ENCODE assay signal across 8 mouse cellular contexts in the genomic region with DNA sequence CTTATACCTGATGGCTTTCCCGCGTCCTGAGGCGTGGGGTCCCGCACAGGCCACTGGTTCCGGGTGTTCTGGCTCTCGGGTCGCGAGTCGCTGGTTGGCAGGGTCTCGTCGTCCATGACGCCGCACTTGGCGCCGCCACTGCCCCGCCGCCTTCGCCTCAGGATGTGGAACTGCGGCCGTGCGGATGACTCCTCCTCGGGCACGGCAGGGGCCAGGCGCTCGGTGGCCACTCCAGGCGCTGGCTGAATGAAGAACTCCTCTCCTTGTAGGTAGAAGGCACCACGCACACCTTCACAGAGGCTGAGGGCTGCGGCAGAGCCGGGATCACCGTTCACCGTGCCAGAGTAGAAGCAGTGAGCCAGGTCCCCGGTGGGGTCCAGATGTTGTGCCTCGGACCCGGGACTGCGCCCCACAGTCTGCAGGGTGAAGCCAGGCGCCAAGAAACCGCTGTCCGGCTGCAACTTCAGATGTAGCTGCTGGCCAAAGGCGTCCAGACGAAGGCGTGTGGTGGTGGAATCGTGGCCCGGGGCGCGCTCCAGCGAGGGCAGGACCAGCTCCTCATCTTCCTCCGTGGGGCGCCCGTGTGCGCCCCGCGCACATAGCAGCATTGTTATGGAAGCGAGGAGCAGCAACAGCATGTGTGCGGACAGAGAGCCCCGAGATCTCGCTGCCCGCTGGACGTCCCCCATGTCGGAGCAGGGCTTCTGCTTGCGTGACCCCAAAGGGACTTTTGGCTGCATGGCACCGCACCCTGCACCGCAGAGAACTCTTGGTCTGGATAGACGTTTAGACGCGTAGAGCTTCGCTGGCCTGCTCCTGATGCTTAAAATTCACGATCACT. TPM values are rescaled to one million over a fixed set of nuclear protein-coding genes. Genes with fewer than 3 reads are reported as not detected.
DNase-seq lines count a peak whose midpoint lies in the region; ATAC-seq and TF ChIP-seq lines count a peak whose summit lies in the region.

No protein-coding gene starts in this region.

- no peak overlapping the region for H3K27ac ChIP-seq in liver, embryonic 14.5 days
- H3K27ac ChIP-seq in neural tube, embryonic 13.5 days (replicated peaks) = peak overlapping the region; percentile 80

- peak; percentile 33 for ATAC-seq in common myeloid progenitor, adult 5-6 weeks (replicated peaks; ENCODE audit: low read depth, poor library complexity, severe bottlenecking)
- ATAC-seq in granulocyte monocyte progenitor cell, adult 5-6 weeks (replicated peaks; ENCODE audit: poor library complexity, severe bottlenecking) = peak; percentile 33
- ATAC-seq in liver, embryonic 14.5 days (ENCODE audit: insufficient read depth) = no peak
- ATAC-seq in neural tube, embryonic 13.5 days (ENCODE audit: low read depth) = peak; percentile 16

- peaks cover 29% of the 10 kb centered on the region for H3K27me3 ChIP-seq in liver, embryonic 14.5 days (ENCODE audit: control insufficient read depth, insufficient read depth, low read length)
- peaks cover 12% of the 10 kb centered on the region; the same call in 1 of the 2 replicates for H3K27me3 ChIP-seq in neural tube, embryonic 13.5 days

- under 1% methylated on average over 67 of the region's 67 CpGs for WGBS in liver, embryonic 14.5 days (ENCODE audit: insufficient replicate concordance)
- under 1% methylated on average over 67 of the region's 67 CpGs for WGBS in neural tube, embryonic 13.5 days

- no peak overlapping the region; the same call in 1 of the 2 replicates for H3K9ac ChIP-seq in liver, embryonic 14.5 days (replicated peaks)
- H3K9ac ChIP-seq in neural tube, embryonic 13.5 days = peak overlapping the region; percentile 81

- TF ChIP-seq CTCF in liver, embryonic 14.5 days (IDR thresholded peaks at IDR 0.05; ENCODE audit: low read depth) = no peak

- peak; percentile 36 for DNase-seq in layer of hippocampus, adult 11-12 months (ENCODE audit: low spot score)
- DNase-seq in layer of hippocampus, postnatal 14 days (ENCODE audit: low spot score in 2 of 2) = no peak
- DNase-seq in kidney, adult 11 months = peak; percentile 32
- no peak for DNase-seq in liver, embryonic 14.5 days (ENCODE audit: low read depth in 3 of 3, low spot score in 3 of 3)
- DNase-seq in T-cell, adult 2 months (ENCODE audit: low spot score) = no peak

- H3K36me3 ChIP-seq in liver, embryonic 14.5 days (replicated peaks; ENCODE audit: control insufficient read depth, insufficient read depth, low read depth) = no peaks in the 10 kb centered on the region
- H3K36me3 ChIP-seq in neural tube, embryonic 13.5 days = peaks cover 13% of the 10 kb centered on the region

- H3K4me1 ChIP-seq in liver, embryonic 14.5 days (replicated peaks; ENCODE audit: control insufficient read depth in 2 of 2, insufficient read depth in 2 of 2, low read length in 1 of 2) = no peaks in the 10 kb centered on the region
- peaks cover 38% of the 10 kb centered on the region for H3K4me1 ChIP-seq in neural tube, embryonic 13.5 days (replicated peaks)

- H3K4me3 ChIP-seq in liver, embryonic 14.5 days (ENCODE audit: insufficient read depth in 1 of 2, low read depth in 2 of 2, low read length in 2 of 2) = peak overlapping the region; percentile 48 to 63
- peak overlapping the region; percentile 62 for H3K4me3 ChIP-seq in neural tube, embryonic 13.5 days

- H3K4me2 ChIP-seq in liver, embryonic 14.5 days (ENCODE audit: low read depth) = peak overlapping the region; percentile 61
- H3K4me2 ChIP-seq in neural tube, embryonic 13.5 days = peak overlapping the region; percentile 100

- no peaks in the 10 kb centered on the region for H3K9me3 ChIP-seq in liver, embryonic 14.5 days (ENCODE audit: control insufficient read depth, low read length)
- no peaks in the 10 kb centered on the region for H3K9me3 ChIP-seq in neural tube, embryonic 13.5 days

- no peak for TF ChIP-seq EP300 in liver, embryonic 14.5 days (IDR thresholded peaks at IDR 0.05; ENCODE audit: low read depth)

RNA-seq across cellular contexts. Expression of a gene that starts 0.7 kb away (rescaled TPM):
- total RNA-seq in layer of hippocampus, postnatal 14 days (2021) = 10 to 100 TPM; 16.3 to 21.4 TPM
- total RNA-seq in common myeloid progenitor, adult 5-6 weeks (2017) = 0.41 and 0.49 TPM in 2 replicates
- not detected in 2 replicates for total RNA-seq in granulocyte monocyte progenitor cell, adult 5-6 weeks (2014; fragmentation: Nextera tagmentation)
- total RNA-seq in granulocyte monocyte progenitor cell, adult 5-6 weeks (2017) = 0.26 and 0.52 TPM in 2 replicates
- polyA plus RNA-seq in liver, embryonic 14.5 days (2012; rRNA removed) = 2.9 and 3.9 TPM in 2 replicates
- polyA plus RNA-seq in liver, embryonic 14.5 days (2014; fragmentation: Nextera tagmentation; extraction: Ambion mirVana) = 4.2 and 4.6 TPM in 2 replicates
- polyA plus RNA-seq in neural tube, embryonic 13.5 days (2015; fragmentation: Nextera tagmentation; extraction: Ambion mirVana) = 10.1 and 12.1 TPM in 2 replicates

Comparison
In these comparisons a context has a peak if more than half of its experiments do, and no peak if none do; other contexts are left out.
1. DNase-seq: peak in layer of hippocampus, adult 11-12 months (single experiment) and kidney, adult 11 months (single experiment); none in layer of hippocampus, postnatal 14 days (0 of 2), liver, embryonic 14.5 days (0 of 3) and T-cell, adult 2 months (single experiment).
2. RNA of a gene that starts 0.7 kb away (total RNA-seq): 16.3 to 21.4 TPM in layer of hippocampus, postnatal 14 days; 0.41 to 0.49 TPM in common myeloid progenitor, adult 5-6 weeks and 0.26 to 0.52 TPM in granulocyte monocyte progenitor cell, adult 5-6 weeks; every median in the first group is over 10 times any median in the second.